In genomic region chr5:105876925-105877774, GRCm38 (mm10) we compare ENCODE assay signal across 8 mouse cellular contexts. TPM values are rescaled to one million over a fixed set of nuclear protein-coding genes. Genes with fewer than 3 reads are reported as not detected.
DNase-seq lines count a peak whose midpoint lies in the region; ATAC-seq and TF ChIP-seq lines count a peak whose summit lies in the region.

No protein-coding gene starts in this region.

- peak; percentile 32 for DNase-seq in kidney, adult 9 months
- no peak for DNase-seq in kidney, adult 18-20 months
- DNase-seq in CH12.LX (ENCODE audit: extremely low read depth) = peak; percentile 17
- peak; percentile 63 for DNase-seq in brain, embryonic 14.5 days (ENCODE audit: low read depth)
- peak; percentile 67 for DNase-seq in liver, adult 2 months (ENCODE audit: extremely low read depth, low read depth, low spot score)
- DNase-seq in ovary, postnatal 10 days (ENCODE audit: low spot score) = no peak

- peak overlapping the region; percentile 79 for H3K4me2 ChIP-seq in CH12.LX (ENCODE audit: insufficient read depth, low read depth, poor library complexity, severe bottlenecking)
- H3K4me2 ChIP-seq in heart, embryonic 16.5 days (ENCODE audit: low read depth, low read length) = peak overlapping the region; percentile 71
- peak overlapping the region; percentile 69 for H3K4me2 ChIP-seq in neural tube, embryonic 12.5 days (replicated peaks)

- TF ChIP-seq CTCF in CH12.LX (conservative IDR thresholded peaks at IDR 0.05 in 1 of 2, IDR thresholded peaks at IDR 0.05 in 1 of 2; ENCODE audit: low read depth in 2 of 2, low read length in 2 of 2) = no peak
- TF ChIP-seq CTCF in brain, embryonic 14.5 days (IDR thresholded peaks at IDR 0.05; ENCODE audit: borderline replicate concordance, extremely low read depth, insufficient read depth, insufficient read length) = no peak
- no peak for TF ChIP-seq CTCF in liver, adult 2 months (IDR thresholded peaks at IDR 0.05; ENCODE audit: low read depth, low read length)

- no peak overlapping the region for H3K27ac ChIP-seq in CH12.LX (ENCODE audit: insufficient read depth, low read depth)
- H3K27ac ChIP-seq in heart, embryonic 16.5 days (ENCODE audit: low read length) = peak overlapping the region; percentile 85
- H3K27ac ChIP-seq in liver, adult 2 months (replicated peaks; ENCODE audit: insufficient read depth, low read depth, low read length) = peak overlapping the region; percentile 62
- peak overlapping the region; percentile 59; the same call in 1 of the 2 replicates for H3K27ac ChIP-seq in neural tube, embryonic 12.5 days

- no peaks in the 10 kb centered on the region for H3K27me3 ChIP-seq in CH12.LX (replicated peaks)
- H3K27me3 ChIP-seq in heart, embryonic 16.5 days (ENCODE audit: control insufficient read depth, insufficient read depth, low read length) = no peaks in the 10 kb centered on the region
- no peaks in the 10 kb centered on the region for H3K27me3 ChIP-seq in liver, adult 2 months (ENCODE audit: control insufficient read depth, insufficient read depth, low read length)
- H3K27me3 ChIP-seq in neural tube, embryonic 12.5 days (replicated peaks) = no peaks in the 10 kb centered on the region

- no peak for TF ChIP-seq POLR2A in CH12.LX (IDR thresholded peaks at IDR 0.05; ENCODE audit: low read depth, low read length)
- no peak for TF ChIP-seq POLR2A in brain, embryonic 14.5 days (IDR thresholded peaks at IDR 0.05; ENCODE audit: borderline replicate concordance, extremely low read depth, insufficient read depth, insufficient read length, poor library complexity, severe bottlenecking)
- no peak for TF ChIP-seq POLR2A in liver, adult 2 months (IDR thresholded peaks at IDR 0.05; ENCODE audit: extremely low read depth, insufficient read depth, low read length)

- dilution Hi-C loops in CH12.LX (cut with MboI; ENCODE audit: extremely low pct_ligation_motif_present, extremely low pct_unique_long_range_greater_than_20kb, low sequenced_read_pairs) = no loop called here

- TF ChIP-seq RAD21 in CH12.LX (IDR thresholded peaks at IDR 0.05; ENCODE audit: low read depth, low read length) = no peak

- H3K9ac ChIP-seq in CH12.LX (ENCODE audit: insufficient read depth, low read depth) = peak overlapping the region; percentile 85
- peak overlapping the region; percentile 98 for H3K9ac ChIP-seq in heart, embryonic 16.5 days (ENCODE audit: low read length)
- H3K9ac ChIP-seq in liver, adult 2 months (ENCODE audit: low read depth, low read length) = peak overlapping the region; percentile 97
- H3K9ac ChIP-seq in neural tube, embryonic 12.5 days = peak overlapping the region; percentile 99

- in situ Hi-C loops in CH12.LX (cut with MboI; ENCODE audit: low pct_ligation_motif_present, low pct_unique_long_range_greater_than_20kb, low sequenced_read_pairs) = no loop called here

- no peak for ATAC-seq in heart, embryonic 16.5 days (replicated peaks; ENCODE audit: extremely low read depth, insufficient read depth, low FRiP score)
- peak; percentile 57 for ATAC-seq in neural tube, embryonic 12.5 days (ENCODE audit: low FRiP score, low read depth)

- no peaks in the 10 kb centered on the region for H3K9me3 ChIP-seq in CH12.LX (replicated peaks; ENCODE audit: low read length)
- H3K9me3 ChIP-seq in heart, embryonic 16.5 days (replicated peaks; ENCODE audit: control insufficient read depth, low read length) = no peaks in the 10 kb centered on the region
- H3K9me3 ChIP-seq in neural tube, embryonic 12.5 days = no peaks in the 10 kb centered on the region

- H3K79me2 ChIP-seq in CH12.LX (replicated peaks; ENCODE audit: control insufficient read depth, extremely low read depth, insufficient read depth, poor library complexity, severe bottlenecking) = peaks cover 17% of the 10 kb centered on the region
- peaks cover 19% of the 10 kb centered on the region; the same call in 1 of the 2 replicates for H3K79me2 ChIP-seq in liver, adult 2 months (ENCODE audit: control insufficient read depth, insufficient read depth, low read length)

- WGBS in heart, embryonic 16.5 days = under 1% methylated on average over 46 of the region's 46 CpGs
- WGBS in liver, adult 2 months = under 1% methylated on average over 46 of the region's 46 CpGs
- WGBS in neural tube, embryonic 12.5 days = 1% methylated on average over 46 of the region's 46 CpGs

- peaks cover 9 to 14% of the 10 kb centered on the region in 2 experiments for H3K36me3 ChIP-seq in CH12.LX (replicated peaks in 1 of 2; ENCODE audit: control insufficient read depth in 1 of 2, insufficient read depth in 1 of 2, low read length in 1 of 2)
- H3K36me3 ChIP-seq in heart, embryonic 16.5 days (ENCODE audit: control insufficient read depth, insufficient read depth) = no peaks in the 10 kb centered on the region
- H3K36me3 ChIP-seq in liver, adult 2 months (ENCODE audit: control insufficient read depth, insufficient read depth, low read length) = peaks cover under 1% of the 10 kb centered on the region
- H3K36me3 ChIP-seq in neural tube, embryonic 12.5 days = peaks cover 5% of the 10 kb centered on the region; the same call in 1 of the 2 replicates

- peak overlapping the region; percentile 82 to 86 (median 86) for H3K4me3 ChIP-seq in CH12.LX (replicated peaks in 1 of 3; ENCODE audit: low read depth in 2 of 3, low read length in 2 of 3, poor library complexity in 1 of 3)
- H3K4me3 ChIP-seq in heart, embryonic 16.5 days (ENCODE audit: low read length) = peak overlapping the region; percentile 94
- peak overlapping the region; percentile 99 for H3K4me3 ChIP-seq in liver, adult 2 months (ENCODE audit: insufficient read depth, low read depth, low read length)
- peak overlapping the region; percentile 98 for H3K4me3 ChIP-seq in neural tube, embryonic 12.5 days

- peaks cover 7 to 29% of the 10 kb centered on the region in 2 experiments; a peak in 3 of 4 replicates for H3K4me1 ChIP-seq in CH12.LX (ENCODE audit: control insufficient read depth in 1 of 2, insufficient read depth in 2 of 2)
- H3K4me1 ChIP-seq in heart, embryonic 16.5 days (ENCODE audit: control insufficient read depth, insufficient read depth, low read length) = peaks cover 26% of the 10 kb centered on the region
- H3K4me1 ChIP-seq in liver, adult 2 months (ENCODE audit: control insufficient read depth, insufficient read depth, low read length) = peaks cover 12% of the 10 kb centered on the region; the same call in 1 of the 2 replicates
- H3K4me1 ChIP-seq in neural tube, embryonic 12.5 days = peaks cover 28% of the 10 kb centered on the region

- no peak for TF ChIP-seq EP300 in CH12.LX (IDR thresholded peaks at IDR 0.05; ENCODE audit: low read length)

TF ChIP-seq in CH12.LX, 34 proteins besides CTCF, POLR2A, EP300 and RAD21:
- TF ChIP-seq SIN3A (IDR thresholded peaks at IDR 0.05; ENCODE audit: low read length) (0 out of 2 replicates have a peak, but pooled peaks have one; percentile 10), NELFE (IDR thresholded peaks at IDR 0.05; ENCODE audit: low read depth, low read length) (no peak), ZNF384 (IDR thresholded peaks at IDR 0.05; ENCODE audit: low read depth, low read length) (no peak), CHD1 (IDR thresholded peaks at IDR 0.05; ENCODE audit: low read depth, low read length) (0 out of 2 replicates have a peak, but pooled peaks have one; percentile 67)

RNA-seq across cellular contexts. Expression of gene Zfp326, which starts 0.8 kb away (rescaled TPM):
- total RNA-seq in CH12.LX (2012; rRNA removed) = 5.3 and 5.5 TPM in 2 replicates
- 7.4 and 8.7 TPM in 2 replicates for total RNA-seq in CH12.LX (2014; rRNA removed)
- 21.6 and 22.0 TPM in 2 replicates for polyA plus RNA-seq in CH12.LX (2012; ENCODE audit: insufficient read length, low read depth)
- polyA plus RNA-seq in brain, embryonic 14.5 days (2012; rRNA removed) = 51.5 and 58.9 TPM in 2 replicates
- polyA plus RNA-seq in heart, embryonic 16.5 days (2015; fragmentation: Nextera tagmentation; extraction: Ambion mirVana) = 21.5 and 24.8 TPM in 2 replicates
- total RNA-seq in liver, adult 2 months (2014; rRNA removed) = 7.8 and 11.2 TPM in 2 replicates
- 3.9 and 4.9 TPM in 2 replicates for polyA plus RNA-seq in liver, adult 2 months (2012; rRNA removed)
- 55.5 and 64.5 TPM in 2 replicates for polyA plus RNA-seq in neural tube, embryonic 12.5 days (2016; fragmentation: Nextera tagmentation; extraction: Ambion mirVana)

Comparison
In these comparisons a context has a peak if more than half of its experiments do, and no peak if none do; other contexts are left out.
1. DNase-seq: peak in kidney, adult 9 months (single experiment), CH12.LX (single experiment), brain, embryonic 14.5 days (single experiment) and liver, adult 2 months (single experiment); none in kidney, adult 18-20 months (single experiment) and ovary, postnatal 10 days (single experiment).
2. Peak in every context shown above with its lines, with median percentiles within 50 percentile points of each other: H3K4me2 ChIP-seq, H3K4me3 ChIP-seq and H3K9ac ChIP-seq.